ENCODE assay signal across 18 mouse cellular contexts in the genomic region with DNA sequence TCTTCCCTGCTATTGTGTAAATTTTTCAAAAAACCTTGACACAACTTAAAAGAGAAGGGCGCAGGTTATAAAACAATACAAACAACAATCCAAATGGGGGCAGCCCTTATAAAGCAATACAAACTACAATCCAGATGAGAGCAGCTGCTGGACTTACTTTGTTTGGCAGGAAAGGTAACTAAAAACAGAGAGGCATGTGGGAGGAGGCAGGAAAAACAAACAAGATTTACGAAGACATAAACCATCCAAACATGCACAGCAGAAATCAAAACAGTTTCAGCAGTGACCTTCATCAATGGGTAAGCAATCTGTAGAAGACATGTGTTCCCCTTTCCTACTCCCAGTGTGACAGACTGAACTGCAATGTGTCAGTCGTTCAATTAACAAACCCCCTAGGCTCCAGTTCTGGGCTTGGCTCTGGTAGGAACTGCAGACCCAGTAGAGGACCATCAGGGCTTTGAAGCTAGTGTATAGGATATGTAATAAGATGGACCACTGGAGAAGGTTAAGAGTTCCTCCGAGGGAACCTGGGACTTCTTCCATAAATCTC.
"Had no signal": no experiment of that assay in that cellular context is flagged by ENCODE, and none has a peak within 500 bp of the region (broad histone marks: within the 10 kb centered on the region; RNA-seq: fewer than 3 reads in every experiment).

No protein-coding gene starts in this region.

- H3K4me2 ChIP-seq: lung, embryonic 14.5 days; midbrain, embryonic 12.5 days; neural tube, embryonic 13.5 days; neural tube, embryonic 15.5 days had no signal

- H3K9me3 ChIP-seq: midbrain, embryonic 12.5 days; neural tube, embryonic 13.5 days; neural tube, embryonic 15.5 days had no signal

- H3K4me3 ChIP-seq: midbrain, embryonic 12.5 days; myocyte; neural tube, embryonic 13.5 days; neural tube, embryonic 15.5 days had no signal

- DNase-seq: lung, adult 18-20 months; lung, embryonic 14.5 days; lung, postnatal 10 days; lung, postnatal 4 days; midbrain, embryonic 14.5 days; retina, postnatal 1 day; right cerebral cortex, adult 18-20 months; right cerebral cortex, postnatal 25 days; right cerebral cortex, postnatal 4 days; spleen, adult 18-20 months; thymus, adult 18-20 months; thymus, postnatal 14 days; thymus, postnatal 36 days had no signal

- H3K27me3 ChIP-seq: midbrain, embryonic 12.5 days; neural tube, embryonic 13.5 days; neural tube, embryonic 15.5 days had no signal

- ATAC-seq: midbrain, embryonic 16.5 days had no signal

- H3K36me3 ChIP-seq: midbrain, embryonic 12.5 days; neural tube, embryonic 13.5 days; neural tube, embryonic 15.5 days had no signal

- H3K27ac ChIP-seq: midbrain, embryonic 12.5 days; neural tube, embryonic 13.5 days; neural tube, embryonic 15.5 days had no signal

- H3K9ac ChIP-seq: lung, embryonic 14.5 days; midbrain, embryonic 12.5 days; neural tube, embryonic 13.5 days; neural tube, embryonic 15.5 days had no signal

- H3K4me1 ChIP-seq: neural tube, embryonic 13.5 days; neural tube, embryonic 15.5 days had no signal
